Mouse (Mus musculus) skeletal muscle tissue, adult 2 months (tissue): ENCODE results near the gene Nln.

Source experiments
- DNase-seq: peaks from one replicate; pipeline ENCODE4 v3.0.0-alpha.2; 2012; ENCODE audit warnings: low read depth, low spot score

Gene Nln

GRCm38 (mm10) chr13:104109288-104109815 lies at the start of gene Nln, which contains the start of gene Sgtb:
Gene Nln, minus strand, starts transcription at chr13:104109614.
Gene Sgtb, plus strand, starts transcription at chr13:104109741.
- DNase-seq = peak; percentile 88

GRCm38 (mm10) chr13:104155686-104156085 lies 46.3 kb upstream of the Nln start:
- DNase-seq = no peak

- no peak for DNase-seq
Measured at GRCm38 (mm10) chr13:104155106-104155505, 45.7 kb upstream of the Nln start.

- no peak for DNase-seq
Measured at GRCm38 (mm10) chr13:104154180-104154579, 44.8 kb upstream of the Nln start.

GRCm38 (mm10) chr13:104145646-104146045 lies 36.2 kb upstream of the Nln start:
- no peak for DNase-seq

GRCm38 (mm10) chr13:104144871-104145270 lies 35.5 kb upstream of the Nln start:
- no peak for DNase-seq

GRCm38 (mm10) chr13:104139369-104140209 lies 30.2 kb upstream of the Nln start:
- peak; percentile 57 for DNase-seq

- no peak for DNase-seq
Measured at GRCm38 (mm10) chr13:104134510-104135085, 25.2 kb upstream of the Nln start.

GRCm38 (mm10) chr13:104132561-104132960 lies 23.1 kb upstream of the Nln start:
- DNase-seq = no peak

GRCm38 (mm10) chr13:104123662-104124381 lies 14.4 kb upstream of the Nln start:
- no peak for DNase-seq

GRCm38 (mm10) chr13:104122078-104122840 lies 12.8 kb upstream of the Nln start:
- DNase-seq = no peak

GRCm38 (mm10) chr13:104114827-104115226 lies 5.4 kb upstream of the Nln start:
- DNase-seq = no peak

GRCm38 (mm10) chr13:104113782-104114181 lies 4.4 kb upstream of the Nln start:
- DNase-seq = no peak

- no peak for DNase-seq
Measured at GRCm38 (mm10) chr13:104112266-104112900, 3.0 kb upstream of the Nln start.

GRCm38 (mm10) chr13:104110526-104110925 lies 1.1 kb upstream of the Nln start:
- DNase-seq = no peak

- DNase-seq = peak; percentile 18
Measured at GRCm38 (mm10) chr13:104109816-104110521, 555 bp upstream of the Nln start.

GRCm38 (mm10) chr13:104108651-104109287 lies 645 bp downstream of the Nln start:
- peak; percentile 12 for DNase-seq

GRCm38 (mm10) chr13:104101606-104102235 lies 7.7 kb downstream of the Nln start:
- DNase-seq = no peak

- DNase-seq = no peak
Measured at GRCm38 (mm10) chr13:104100416-104100815, 9.0 kb downstream of the Nln start.
